Mouse (Mus musculus) embryonic facial prominence, embryonic 10.5 days (tissue): ENCODE measurements around the gene Snx18. TPM values are rescaled to one million over a fixed set of nuclear protein-coding genes. Genes with fewer than 3 reads are reported as not detected.

Source experiments
- DNase-seq: peaks from one replicate; pipeline ENCODE4 v3.0.0-alpha.2; 2017; ENCODE audit warnings: low spot score
- H3K27ac ChIP-seq: fragments of 300-500 bp; sonication (generic); replicated peaks from 2 replicates; pipeline ENCODE4 v1.5.1; 2016; ENCODE audit warnings: mild to moderate bottlenecking
- H3K27me3 ChIP-seq: fragments of 300-500 bp; sonication (generic); replicated peaks from 2 replicates; pipeline ENCODE4 v1.6.1; 2016; ENCODE audit warnings: low read depth, mild to moderate bottlenecking; ENCODE audit not compliant: poor library complexity, severe bottlenecking
- H3K36me3 ChIP-seq: fragments of 300-500 bp; sonication (generic); replicated peaks from 2 replicates; pipeline ENCODE4 v1.6.1; 2016; ENCODE audit warnings: mild to moderate bottlenecking, moderate library complexity
- H3K4me1 ChIP-seq: fragments of 300-500 bp; sonication (generic); 2 replicates; pipeline ENCODE4 v1.6.1; 2016
- H3K4me3 ChIP-seq: fragments of 300-500 bp; sonication (generic); 2 replicates; pipeline ENCODE4 v1.5.1; 2016; ENCODE audit warnings: mild to moderate bottlenecking, moderate library complexity
- H3K9me3 ChIP-seq: fragments of 300-500 bp; sonication (generic); 2 replicates; pipeline ENCODE4 v1.6.1; 2016; ENCODE audit warnings: mild to moderate bottlenecking
- WGBS: fragments of 180-500 bp; shearing (Covaris S2); methylation state at CpG from one replicate; pipeline ENCODE4 v1.1.7; 2016; 5-methylcytosine and 5-hydroxymethylcytosine counted together
- polyA plus RNA-seq: library from polyadenylated mRNA; unstranded; fragments of >200 nt; fragmentation: Nextera tagmentation; extraction: Ambion mirVana; gene quantifications from 2 replicates; pipeline ENCODE4 v1.2.1, GENCODE M21; 2016

The Snx18 gene
- polyA plus RNA-seq, 1 experiment from 2014 or later: 18.0 TPM

DNA sequence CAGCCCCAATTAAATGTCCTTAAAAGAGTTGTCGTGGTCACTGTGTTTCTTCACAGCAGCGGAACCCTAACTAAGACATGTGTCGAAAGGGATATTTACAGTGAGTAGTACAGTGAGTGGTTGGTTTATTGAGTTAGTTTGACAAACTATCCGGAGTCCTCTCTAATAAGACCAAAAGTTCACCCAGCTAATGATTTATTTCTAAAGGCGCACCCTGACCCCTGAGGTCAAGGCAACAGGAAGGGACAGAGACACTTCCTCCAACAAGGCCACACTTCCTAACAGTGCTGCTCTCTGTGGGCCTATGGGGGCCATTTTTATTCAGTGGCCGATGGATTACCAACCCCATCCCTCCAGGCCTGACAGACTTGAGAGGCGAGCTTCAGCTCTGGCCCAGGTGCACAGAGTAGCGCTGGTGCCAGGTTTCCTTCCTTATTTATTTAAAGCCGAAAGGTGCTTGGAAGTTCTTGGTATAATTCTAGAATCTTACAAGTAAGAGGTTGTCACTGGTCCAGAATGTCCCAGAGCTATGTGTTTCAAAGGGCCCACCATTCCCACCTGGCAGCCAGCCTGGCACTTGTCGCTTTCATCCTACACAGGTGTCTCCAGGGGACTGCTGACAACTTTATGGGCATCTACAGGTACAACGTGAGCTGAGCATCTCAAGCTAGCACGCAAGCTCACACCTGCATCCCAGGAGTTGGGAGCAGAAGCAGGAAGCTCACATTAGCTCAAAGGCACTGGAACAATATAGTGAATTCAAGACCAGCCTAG is 16.3 kb downstream of the Snx18 start:
- Histone ChIP-seq H3K4me1 (peaks cover 22% of the 10 kb centered on the region), H3K9me3 (no peaks in the 10 kb centered on the region; the same call in 1 of the 2 replicates)
- WGBS: 90% methylated on average over 12 of the region's 12 CpGs

DNA sequence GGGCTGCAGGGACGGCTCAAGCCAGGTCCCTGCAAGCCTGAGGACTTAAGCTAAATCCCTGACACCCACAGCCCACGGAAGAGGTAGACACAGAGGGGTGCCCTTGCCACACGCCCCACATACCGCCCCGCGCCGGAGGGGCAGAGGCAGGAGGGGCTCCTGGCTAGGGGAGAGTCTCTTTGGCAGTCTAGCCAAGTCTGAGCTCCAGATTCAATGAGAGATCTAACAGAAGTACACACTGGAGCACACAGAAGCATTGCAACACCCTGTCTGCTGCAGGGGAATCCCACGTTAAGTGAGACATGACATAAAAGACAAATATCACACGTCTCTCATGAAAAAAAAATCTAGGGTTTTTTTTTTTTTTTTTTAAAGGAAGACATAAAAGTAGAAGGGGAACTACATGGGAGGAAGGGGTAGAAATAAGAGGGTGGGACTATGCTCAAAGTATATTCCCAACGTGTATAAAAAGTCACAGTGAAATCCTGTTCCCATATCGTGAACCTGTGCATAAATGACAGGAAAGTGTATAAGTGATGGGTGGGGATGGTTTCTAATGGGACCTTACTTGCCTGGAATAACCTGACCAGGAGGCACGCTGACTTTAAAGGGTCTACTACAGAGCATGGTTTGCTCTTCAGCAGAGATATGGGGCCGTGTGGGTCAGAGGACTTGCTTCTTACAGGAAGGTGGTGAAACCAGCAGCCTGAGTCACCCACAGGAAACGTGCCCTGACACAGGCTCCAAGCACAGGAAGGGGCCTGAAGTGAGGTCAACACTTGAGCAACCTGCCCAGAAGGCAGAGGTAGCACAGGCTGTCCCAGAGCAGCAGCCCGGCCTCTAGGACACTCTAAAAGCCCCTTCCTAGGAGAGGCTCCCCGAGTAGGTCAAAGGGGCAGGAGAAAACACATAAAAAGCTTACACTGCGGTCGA is 17.6 kb downstream of the Snx18 start:
- Histone ChIP-seq H3K27ac (no peak overlapping the region), H3K4me3 (no peak overlapping the region), H3K27me3 (no peaks in the 10 kb centered on the region), H3K4me1 (peaks cover 34% of the 10 kb centered on the region), H3K9me3 (no peaks in the 10 kb centered on the region; the same call in 1 of the 2 replicates), H3K36me3 (peaks cover 34% of the 10 kb centered on the region)
- DNase-seq: no peak
- WGBS: 89% methylated on average over 18 of the region's 18 CpGs

More for the DNA sequence above, 16.3 kb downstream of the Snx18 start:
- Histone ChIP-seq H3K4me3 (no peak overlapping the region), H3K36me3 (peaks cover 45% of the 10 kb centered on the region), H3K27ac (no peak overlapping the region), H3K27me3 (no peaks in the 10 kb centered on the region)
- no peak for DNase-seq

DNA sequence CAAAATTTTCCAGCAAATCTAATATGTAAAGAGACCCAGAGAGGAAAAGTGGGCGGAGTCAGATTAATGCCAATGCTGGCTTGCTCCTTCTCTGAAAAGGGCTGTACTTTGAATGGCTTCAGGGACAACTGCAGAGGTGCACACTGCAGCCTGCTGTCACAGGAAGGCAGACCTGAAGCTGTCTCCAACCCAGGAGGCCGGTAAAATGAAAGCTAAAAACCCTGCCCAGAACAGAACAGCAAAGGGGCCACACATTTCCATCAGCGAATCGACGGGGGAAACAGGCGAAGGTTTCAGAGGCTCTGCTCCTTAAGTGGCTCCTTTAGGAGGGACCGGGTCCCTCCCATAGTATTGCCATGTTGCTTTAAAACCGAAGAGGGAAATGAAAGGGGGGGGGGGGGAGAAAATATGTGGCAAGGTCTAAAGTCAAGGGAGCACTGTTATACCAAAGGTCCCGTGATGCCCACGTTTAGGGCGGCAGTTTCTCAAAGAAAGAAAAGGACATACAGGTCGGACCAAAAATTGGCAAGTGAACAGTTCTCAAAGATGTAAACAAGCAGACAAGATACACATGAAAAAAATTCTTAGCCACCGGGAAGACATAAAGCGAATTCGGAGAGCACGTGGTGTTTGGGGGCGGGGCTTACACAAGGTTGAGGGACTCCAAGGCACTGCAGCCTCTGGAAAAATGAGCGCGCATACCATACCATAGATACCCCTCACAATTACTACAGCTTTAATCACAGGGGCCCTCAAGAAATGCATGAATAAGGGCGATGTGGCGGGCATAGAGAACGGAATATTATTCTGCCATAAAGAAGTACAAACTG is 18.4 kb downstream of the Snx18 start:
- Histone ChIP-seq H3K4me1 (peaks cover 38% of the 10 kb centered on the region), H3K36me3 (peaks cover 26% of the 10 kb centered on the region), H3K27ac (no peak overlapping the region), H3K27me3 (no peaks in the 10 kb centered on the region), H3K9me3 (no peaks in the 10 kb centered on the region; the same call in 1 of the 2 replicates), H3K4me3 (no peak overlapping the region)
- 90% methylated on average over 22 of the region's 22 CpGs for WGBS
- DNase-seq: no peak

DNA sequence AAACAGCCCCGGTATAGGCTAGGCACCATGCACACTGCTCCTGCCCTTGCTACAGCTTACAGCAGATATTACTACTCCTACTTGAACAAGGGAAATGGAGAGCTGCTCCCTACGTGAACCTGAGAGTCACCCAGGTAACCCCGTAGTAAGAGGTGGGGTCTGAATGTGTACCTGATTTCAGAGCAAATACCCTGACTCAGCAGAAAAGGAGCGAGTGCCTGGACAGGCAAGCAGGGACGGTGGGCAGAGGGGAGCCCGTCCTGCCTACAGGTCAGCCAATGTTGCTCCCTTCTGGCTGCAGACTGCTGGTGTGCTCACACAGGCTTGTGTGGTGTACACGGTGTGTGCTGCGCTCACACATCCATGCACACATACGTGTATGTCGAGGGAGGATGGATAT is 20.7 kb downstream of the Snx18 start:
- 85% methylated on average over 10 of the region's 10 CpGs for WGBS
- no peaks in the 10 kb centered on the region; the same call in 1 of the 2 replicates for H3K9me3 ChIP-seq

DNA sequence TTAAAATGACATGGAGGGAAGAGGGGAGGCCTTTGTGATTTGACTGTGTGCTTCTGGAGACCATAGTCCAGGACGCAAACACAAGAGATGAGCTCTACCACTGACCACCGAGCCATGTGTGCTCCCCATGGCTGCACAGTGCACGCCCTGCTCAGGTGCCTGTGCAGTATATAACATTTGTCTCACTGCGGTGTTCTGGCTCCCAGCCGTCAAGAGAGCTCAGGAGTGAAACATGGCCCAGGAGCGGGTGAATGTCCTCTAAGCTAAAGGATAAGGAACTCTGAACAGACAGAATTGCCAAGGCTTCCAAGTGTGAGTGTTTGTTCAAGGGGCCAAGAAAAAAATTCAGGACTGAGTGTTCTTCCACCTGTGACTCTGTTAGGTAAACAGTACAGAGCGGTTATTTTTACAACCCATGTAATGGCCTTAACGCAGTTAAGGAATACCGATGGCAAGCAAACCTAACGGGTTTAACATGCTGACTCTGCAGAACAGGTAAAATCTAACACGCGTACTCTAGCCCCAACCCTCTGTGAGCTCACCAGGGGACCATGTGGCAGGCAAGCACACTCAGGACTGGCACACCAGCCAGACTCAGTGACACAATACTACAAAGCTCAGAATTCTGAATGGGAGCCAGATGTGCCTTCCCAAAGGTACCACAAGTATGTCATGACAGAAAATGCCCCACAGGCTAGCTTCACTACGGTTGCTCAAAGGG is 21.4 kb downstream of the Snx18 start:
- no peak overlapping the region for H3K27ac ChIP-seq
- WGBS: 78% methylated on average over 13 of the region's 13 CpGs
- H3K4me1 ChIP-seq: peaks cover 27% of the 10 kb centered on the region
- H3K36me3 ChIP-seq: peaks cover 47% of the 10 kb centered on the region
- H3K9me3 ChIP-seq: no peaks in the 10 kb centered on the region; the same call in 1 of the 2 replicates
- DNase-seq: no peak
- H3K4me3 ChIP-seq: no peak overlapping the region
- no peaks in the 10 kb centered on the region for H3K27me3 ChIP-seq

More for the DNA sequence above, 20.7 kb downstream of the Snx18 start:
- no peaks in the 10 kb centered on the region for H3K27me3 ChIP-seq
- H3K36me3 ChIP-seq: peaks cover 45% of the 10 kb centered on the region
- peaks cover 27% of the 10 kb centered on the region for H3K4me1 ChIP-seq
- H3K4me3 ChIP-seq: no peak overlapping the region
- no peak overlapping the region for H3K27ac ChIP-seq
- DNase-seq: no peak

DNA sequence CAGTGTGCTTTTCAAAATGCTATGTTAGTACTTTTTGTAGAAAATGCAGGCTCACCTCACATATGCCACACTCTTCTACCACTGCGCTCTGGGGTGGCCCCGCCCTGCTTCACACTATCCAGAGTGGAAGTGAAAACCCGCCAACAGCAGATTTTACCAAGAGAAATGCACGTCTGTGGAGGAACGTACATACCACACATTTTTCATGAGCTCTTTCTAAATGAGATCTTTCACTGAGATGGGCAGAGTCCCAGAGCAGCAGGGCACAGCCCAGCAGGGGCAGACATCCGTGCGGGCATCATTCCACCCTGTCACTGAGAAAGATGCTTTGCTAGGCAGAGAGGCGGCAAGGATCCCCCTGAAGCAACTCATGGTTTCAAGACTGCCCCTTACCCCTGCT is 22.4 kb downstream of the Snx18 start:
- H3K27me3 ChIP-seq: no peaks in the 10 kb centered on the region
- H3K36me3 ChIP-seq: peaks cover 47% of the 10 kb centered on the region
- WGBS: 85% methylated on average over 8 of the region's 8 CpGs
- peaks cover 27% of the 10 kb centered on the region for H3K4me1 ChIP-seq
- H3K9me3 ChIP-seq: no peaks in the 10 kb centered on the region
- no peak overlapping the region for H3K4me3 ChIP-seq
- no peak overlapping the region for H3K27ac ChIP-seq
- DNase-seq: no peak

DNA sequence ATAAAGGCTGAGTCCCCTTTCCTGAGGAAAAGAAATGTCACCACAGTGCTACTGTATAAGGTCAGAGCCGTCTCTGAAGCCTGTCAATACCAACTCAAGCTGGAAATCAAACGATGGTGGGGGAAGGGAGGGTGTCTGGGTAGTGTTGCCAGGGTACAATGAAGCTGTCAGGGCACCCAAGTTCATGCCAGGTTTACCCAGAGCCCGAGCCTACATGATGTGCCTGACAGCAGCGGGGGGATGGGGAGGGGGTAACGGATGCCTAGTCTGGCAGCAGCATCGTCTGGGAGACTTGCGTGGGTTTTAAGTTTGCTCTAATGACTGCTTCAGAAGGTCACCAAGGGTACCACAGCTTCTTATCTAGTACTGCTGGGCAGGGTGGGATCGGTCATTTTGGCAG is 23.1 kb downstream of the Snx18 start:
- Histone ChIP-seq H3K36me3 (peaks cover 50% of the 10 kb centered on the region), H3K27ac (no peak overlapping the region), H3K9me3 (no peaks in the 10 kb centered on the region), H3K4me1 (peaks cover 27% of the 10 kb centered on the region), H3K4me3 (no peak overlapping the region), H3K27me3 (no peaks in the 10 kb centered on the region)
- DNase-seq: no peak
- WGBS: 77% methylated on average over 8 of the region's 8 CpGs

DNA sequence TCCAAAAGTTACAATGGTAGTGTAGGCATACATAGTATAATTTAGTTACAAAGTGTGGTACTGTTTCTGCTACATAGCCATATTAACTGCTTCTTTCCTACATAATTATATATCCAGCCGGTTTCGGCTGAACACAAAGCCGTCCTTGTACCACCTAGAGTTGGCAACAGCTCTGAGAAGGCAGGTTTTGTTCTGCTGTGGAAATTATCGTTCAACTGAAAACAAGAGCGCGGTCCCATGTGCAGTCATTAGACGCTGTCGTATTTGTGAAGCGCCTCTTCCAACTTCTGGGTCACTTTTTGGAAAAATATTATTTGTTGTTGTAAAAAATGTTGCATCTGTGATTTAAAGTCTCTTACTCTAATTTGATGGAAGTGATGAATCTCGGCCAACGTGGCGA is 24.0 kb downstream of the Snx18 start:
- H3K4me1 ChIP-seq: peaks cover 27% of the 10 kb centered on the region
- no peak overlapping the region for H3K27ac ChIP-seq
- no peak for DNase-seq
- H3K4me3 ChIP-seq: no peak overlapping the region
- no peaks in the 10 kb centered on the region for H3K9me3 ChIP-seq
- peaks cover 53% of the 10 kb centered on the region for H3K36me3 ChIP-seq
- 92% methylated on average over 12 of the region's 12 CpGs for WGBS
- H3K27me3 ChIP-seq: no peaks in the 10 kb centered on the region

DNA sequence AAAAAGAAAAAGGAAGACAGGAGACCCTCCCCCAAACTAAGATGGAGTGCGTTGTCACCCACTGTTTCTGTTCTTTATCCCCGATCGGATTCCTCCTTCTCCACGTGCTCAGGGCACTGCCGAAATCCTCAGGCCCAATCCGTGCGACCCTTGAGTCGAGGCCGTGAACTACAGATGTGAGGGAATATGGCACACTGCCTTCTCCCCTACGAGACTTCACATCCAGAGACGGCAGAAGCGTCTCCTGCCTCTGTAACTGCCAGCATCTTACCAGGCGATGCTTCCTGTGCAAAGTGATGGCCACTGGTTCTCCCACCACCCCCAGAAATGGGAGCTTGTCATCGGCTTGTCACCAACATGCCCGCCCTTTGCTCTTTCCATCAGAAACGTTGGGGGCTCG is 24.7 kb downstream of the Snx18 start:
- 85% methylated on average over 17 of the region's 17 CpGs for WGBS
- Histone ChIP-seq H3K27me3 (no peaks in the 10 kb centered on the region), H3K4me1 (peaks cover 27% of the 10 kb centered on the region), H3K9me3 (no peaks in the 10 kb centered on the region), H3K27ac (no peak overlapping the region), H3K4me3 (no peak overlapping the region), H3K36me3 (peaks cover 52% of the 10 kb centered on the region)
- DNase-seq: no peak

DNA sequence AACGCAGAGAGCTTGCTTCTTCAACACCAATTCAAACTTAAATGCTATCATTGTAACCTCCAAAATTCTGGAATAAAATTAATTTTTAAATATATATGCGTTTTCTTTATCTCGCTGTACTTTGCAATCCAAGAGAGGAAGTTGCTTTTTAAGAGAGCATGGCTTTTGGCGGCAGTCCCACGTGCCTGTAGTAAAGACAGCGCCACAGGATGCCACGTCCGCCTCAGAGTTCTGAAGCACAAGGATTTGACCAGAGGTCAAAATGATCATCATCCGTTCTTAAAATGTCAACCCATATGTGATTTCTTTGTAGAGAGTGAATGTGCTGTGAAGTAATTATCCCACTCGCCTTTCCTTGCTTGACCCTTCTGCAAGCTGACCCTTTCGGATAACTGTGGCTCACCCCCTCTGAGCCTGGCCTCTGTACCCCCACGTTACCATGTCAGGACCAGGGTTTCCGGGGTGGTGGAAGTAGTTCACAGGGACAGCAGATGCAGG is 25.6 kb downstream of the Snx18 start:
- no peaks in the 10 kb centered on the region for H3K27me3 ChIP-seq
- H3K4me1 ChIP-seq: peaks cover 27% of the 10 kb centered on the region
- no peaks in the 10 kb centered on the region for H3K9me3 ChIP-seq
- H3K36me3 ChIP-seq: peaks cover 49% of the 10 kb centered on the region
- 86% methylated on average over 13 of the region's 13 CpGs for WGBS
- no peak for DNase-seq
- no peak overlapping the region for H3K27ac ChIP-seq
- no peak overlapping the region for H3K4me3 ChIP-seq

DNA sequence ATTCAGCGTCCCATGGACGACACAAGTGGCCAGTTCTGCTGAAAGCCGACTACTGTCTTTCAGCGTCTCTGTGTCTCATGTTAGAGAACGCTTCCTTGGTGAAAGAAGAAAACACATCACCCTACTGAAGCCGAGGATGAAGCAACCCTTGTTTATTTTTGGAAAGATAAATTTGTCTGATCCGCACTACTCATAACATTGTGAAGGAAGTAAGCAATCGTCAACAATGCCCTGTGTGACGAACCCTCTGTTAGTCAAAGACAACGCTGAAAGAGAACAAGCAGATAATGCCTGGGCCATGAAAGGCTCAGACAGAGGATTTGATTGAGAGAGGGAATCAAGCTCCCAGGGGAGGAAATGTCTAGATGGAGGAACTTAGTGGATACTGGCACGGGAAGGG is 27.0 kb downstream of the Snx18 start:
- H3K36me3 ChIP-seq: peaks cover 49% of the 10 kb centered on the region
- H3K4me1 ChIP-seq: peaks cover 27% of the 10 kb centered on the region
- H3K27ac ChIP-seq: no peak overlapping the region
- no peak for DNase-seq
- WGBS: 90% methylated on average over 11 of the region's 11 CpGs
- H3K9me3 ChIP-seq: no peaks in the 10 kb centered on the region
- no peak overlapping the region for H3K4me3 ChIP-seq
- H3K27me3 ChIP-seq: peaks cover 2% of the 10 kb centered on the region; the same call in 1 of the 2 replicates
